Mouse (Mus musculus) small intestine, adult 2 months (tissue): ENCODE measurements around the gene Ralgapa1.

Experiments used
- CTCF ChIP-seq: fragments of 200-500 bp; IDR thresholded peaks from 2 replicates; pipeline ENCODE4 v1.5.1; 2012; ENCODE audit warnings: low read depth, mild to moderate bottlenecking, control low read depth, inconsistent platforms, low read length, moderate library complexity, mixed read lengths; ENCODE audit not compliant: insufficient replicate concordance, insufficient read length; ENCODE audit errors: extremely low read depth
- POLR2A ChIP-seq: fragments of 200-500 bp; IDR thresholded peaks from 2 replicates; pipeline ENCODE4 v1.6.1; 2012; ENCODE audit warnings: low read depth, mild to moderate bottlenecking, control low read depth, inconsistent platforms, low read length, moderate library complexity

- peak; percentile 52; the same call in 1 of the 2 replicates for TF ChIP-seq CTCF
- no peak for TF ChIP-seq POLR2A
Measured at GRCm38 (mm10) chr12:55831101-55831500, 10.1 kb upstream of the Ralgapa1 start.
